Mouse (Mus musculus) hindbrain, postnatal 0 days (tissue): ENCODE measurements around the gene Adcy10. TPM values are rescaled to one million over a fixed set of nuclear protein-coding genes. Genes with fewer than 3 reads are reported as not detected.

ENCODE experiments used
- ATAC-seq: fragments of 200-750 bp; cut with Nextera tagmentation; 2 replicates; pipeline ENCODE4 v1.8.0; 2017; ENCODE audit warnings: mild to moderate bottlenecking, moderate TSS enrichment, moderate library complexity
- DNase-seq: peaks from one replicate; pipeline ENCODE4 v3.0.0-alpha.2; 2015; ENCODE audit warnings: low spot score
- H3K27ac ChIP-seq: fragments of 300-500 bp; sonication (generic); 2 replicates; pipeline ENCODE4 v1.5.1; 2014; ENCODE audit warnings: mild to moderate bottlenecking
- H3K27me3 ChIP-seq: fragments of 300-500 bp; sonication (generic); 2 replicates; pipeline ENCODE4 v1.6.1; 2014; ENCODE audit warnings: low read length, mixed read lengths; ENCODE audit not compliant: insufficient read depth
- H3K36me3 ChIP-seq: fragments of 300-500 bp; sonication (generic); 2 replicates; pipeline ENCODE4 v1.6.1; 2014; ENCODE audit warnings: low read length, mixed read lengths; ENCODE audit not compliant: insufficient read depth
- H3K4me1 ChIP-seq: fragments of 300-500 bp; sonication (generic); 2 replicates; pipeline ENCODE4 v1.6.1; 2014; ENCODE audit warnings: antibody characterized with exemption, low read length, mixed read lengths; ENCODE audit not compliant: insufficient read depth
- H3K4me2 ChIP-seq: fragments of 300-500 bp; sonication (generic); 2 replicates; pipeline ENCODE4 v1.6.1; 2014; ENCODE audit warnings: low read depth, mild to moderate bottlenecking, low read length, moderate library complexity, mixed read lengths
- H3K4me3 ChIP-seq: fragments of 300-500 bp; sonication (generic); 2 replicates; pipeline ENCODE4 v1.5.1; 2014; ENCODE audit warnings: low read length
- H3K9ac ChIP-seq: fragments of 300-500 bp; sonication (generic); replicated peaks from 2 replicates; pipeline ENCODE4 v1.6.1; 2014; ENCODE audit warnings: mild to moderate bottlenecking, low read length, moderate library complexity, mixed read lengths
- H3K9me3 ChIP-seq: fragments of 300-500 bp; sonication (generic); 2 replicates; pipeline ENCODE4 v1.6.1; 2016; ENCODE audit warnings: low read length, mixed read lengths
- CTCF ChIP-seq: IDR thresholded peaks from 2 replicates; pipeline ENCODE4 v1.5.1; 2016; ENCODE audit warnings: antibody characterized with exemption, control low read depth, low read depth
- WGBS: fragments of 180-500 bp; shearing (Covaris S2); extraction: QIAGEN DNeasy Blood & Tissue Kit; methylation state at CpG from one replicate; pipeline ENCODE4 v1.1.7; 2014; 5-methylcytosine and 5-hydroxymethylcytosine counted together
- polyA plus RNA-seq: library from polyadenylated mRNA; unstranded; fragments of >200 nt; fragmentation: Nextera tagmentation; extraction: Ambion mirVana; gene quantifications from 2 replicates; pipeline ENCODE4 v1.2.1, GENCODE M21; 2015
- total RNA-seq: library from RNA; depleted of rRNA; stranded (reverse); fragments of >200 nt; gene quantifications from 2 replicates; pipeline ENCODE4 v1.2.3, GENCODE M21; 2014

Gene Adcy10
- total and polyA plus RNA-seq, 2 experiments from 2014 or later = 0.06 to 0.78 TPM

DNA sequence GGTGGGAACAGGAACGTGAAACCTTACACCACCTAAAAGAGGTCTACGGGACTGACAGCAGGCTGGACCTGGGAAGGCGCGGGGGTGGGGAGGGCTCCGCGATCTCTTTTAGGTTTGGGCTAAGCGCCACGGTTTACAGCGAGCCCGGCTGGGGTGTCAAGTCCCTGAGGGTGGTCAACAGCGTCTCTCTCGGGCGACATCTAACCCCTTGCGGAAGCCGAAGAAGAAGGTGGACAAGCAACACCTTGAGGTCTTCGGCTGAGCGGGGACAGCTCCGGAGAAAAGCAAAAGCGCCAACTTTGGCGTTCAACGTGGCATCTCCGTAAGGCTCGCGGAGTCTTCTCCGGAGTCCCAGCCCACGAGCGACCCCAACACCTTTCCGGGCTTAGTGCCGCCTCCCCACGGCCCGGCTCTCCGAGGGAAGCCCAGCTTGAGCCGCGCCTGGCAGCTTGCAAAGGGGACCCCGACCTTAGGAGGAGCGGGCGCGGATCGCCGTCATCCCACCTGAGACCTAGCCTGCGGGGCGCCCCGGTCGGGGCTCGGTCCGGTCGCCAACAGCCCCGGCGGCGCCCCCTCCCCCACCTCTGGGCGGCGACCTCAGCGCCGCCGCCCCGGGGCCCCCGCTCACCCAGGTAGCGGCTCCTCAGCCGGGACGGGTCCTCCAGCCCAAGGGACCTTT lies 25.3 kb upstream of the Adcy10 start:
- Histone ChIP-seq H3K27ac (peak overlapping the region; percentile 95), H3K4me2 (peak overlapping the region; percentile 90), H3K4me3 (peak overlapping the region; percentile 93), H3K9me3 (no peaks in the 10 kb centered on the region), H3K9ac (peak overlapping the region; percentile 85), H3K4me1 (peaks cover 5% of the 10 kb centered on the region; the same call in 1 of the 2 replicates), H3K36me3 (no peaks in the 10 kb centered on the region), H3K27me3 (no peaks in the 10 kb centered on the region)
- ATAC-seq = no peak
- peak; percentile 42 for DNase-seq
- TF ChIP-seq CTCF = no peak
- under 1% methylated on average over 58 of the region's 60 CpGs for WGBS

DNA sequence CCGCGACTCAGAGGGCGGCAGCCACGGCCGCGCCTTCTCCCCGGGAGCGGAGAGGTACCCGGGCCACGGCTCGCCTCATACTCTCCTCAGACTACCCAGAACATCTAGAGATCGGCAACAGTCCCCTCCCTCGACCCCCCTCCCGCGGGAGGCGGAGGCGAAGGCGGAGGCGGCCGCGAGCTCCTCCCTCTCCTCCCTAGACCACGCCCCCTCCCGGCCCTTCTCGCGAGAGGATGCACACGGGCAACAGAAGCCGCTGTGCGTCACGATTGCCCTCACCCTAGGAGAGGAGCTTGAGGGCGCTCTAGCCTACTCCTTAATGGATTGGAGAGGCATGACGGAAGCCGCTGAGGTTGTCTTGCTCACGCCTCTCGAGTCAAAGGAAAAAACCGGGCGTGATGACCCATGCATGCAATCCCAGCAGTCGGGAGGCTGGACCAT lies 24.6 kb upstream of the Adcy10 start, which contains the start of the genes Dcaf6 and Mpc2:
Dcaf6 (minus strand) TSS at position 116 of the 441 bp plus-strand sequence.
Mpc2 (plus strand) TSS at position 278 of the 441 bp plus-strand sequence.
- Histone ChIP-seq H3K4me3 (peak within 1 kb of the TSS; percentile 93), H3K27me3 (no peaks in the 10 kb centered on the region), H3K4me2 (peak within 1 kb of the TSS; percentile 90), H3K9ac (peak within 1 kb of the TSS; percentile 85), H3K27ac (peak within 1 kb of the TSS; percentile 95), H3K4me1 (peaks cover 5% of the 10 kb centered on the region; the same call in 1 of the 2 replicates), H3K9me3 (no peaks in the 10 kb centered on the region), H3K36me3 (no peaks in the 10 kb centered on the region)
- DNase-seq (peak; percentile 99), ATAC-seq (peak; percentile 95)
- 1% methylated on average over 32 of the region's 37 CpGs for WGBS
- peak; percentile 50; the same call in 1 of the 2 replicates for TF ChIP-seq CTCF

DNA sequence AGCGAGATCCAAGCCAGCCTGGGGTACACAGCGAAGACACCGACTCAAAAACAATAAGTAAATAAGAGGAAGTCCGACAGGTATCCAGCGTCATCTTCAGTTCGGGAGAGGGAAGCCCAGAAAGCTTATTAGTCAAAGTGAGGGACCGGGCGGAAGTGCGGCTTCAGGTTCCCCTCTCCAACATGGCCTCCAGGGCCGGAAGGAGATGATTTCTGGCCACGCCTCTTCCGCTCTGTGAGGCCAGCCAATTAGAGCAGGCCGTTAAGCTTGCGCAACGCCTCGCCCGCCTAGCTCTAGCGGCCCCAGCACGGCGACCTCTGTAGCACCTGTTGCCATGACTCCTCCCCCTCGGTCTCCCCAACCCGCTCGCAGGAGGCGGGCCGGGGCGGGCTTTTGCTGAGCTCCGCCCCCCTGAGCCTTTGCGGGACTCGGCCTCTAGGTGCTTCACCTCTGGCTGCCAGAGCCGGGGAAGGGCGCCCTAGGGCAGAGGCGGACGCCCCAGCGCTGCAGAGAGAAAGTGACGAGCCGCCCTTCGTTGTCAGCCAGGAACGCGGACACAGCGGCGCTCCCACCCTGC lies 24.1 kb upstream of the Adcy10 start:
- peak; percentile 98 for ATAC-seq
- WGBS = under 1% methylated on average over 38 of the region's 41 CpGs
- peak; percentile 58 for TF ChIP-seq CTCF
- Histone ChIP-seq H3K27ac (peak overlapping the region; percentile 95), H3K9ac (peak overlapping the region; percentile 85), H3K36me3 (no peaks in the 10 kb centered on the region), H3K4me1 (peaks cover 5% of the 10 kb centered on the region; the same call in 1 of the 2 replicates), H3K9me3 (no peaks in the 10 kb centered on the region), H3K4me3 (peak overlapping the region; percentile 93), H3K4me2 (peak overlapping the region; percentile 87), H3K27me3 (no peaks in the 10 kb centered on the region)
- peak; percentile 99 for DNase-seq

DNA sequence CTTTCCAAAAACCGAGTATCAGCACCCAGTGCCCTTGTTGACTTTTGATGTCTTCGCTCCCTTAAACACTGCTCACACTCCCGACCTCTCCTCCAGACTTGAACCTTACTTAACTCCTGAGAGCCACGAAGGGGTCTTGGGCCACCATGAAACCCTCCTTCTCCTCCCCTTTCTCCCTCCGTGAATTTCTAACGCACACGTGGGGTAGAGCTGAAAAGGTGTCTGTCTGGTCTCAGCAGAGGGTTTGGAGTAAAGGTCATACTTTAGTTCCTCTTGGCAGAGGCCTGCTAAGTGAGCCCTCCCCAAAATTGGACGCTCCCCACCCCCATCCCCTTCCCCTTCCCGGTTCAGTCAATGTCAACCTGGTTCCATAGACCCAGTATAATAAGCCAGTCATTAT lies 23.3 kb upstream of the Adcy10 start:
- Histone ChIP-seq H3K4me3 (peak overlapping the region; percentile 93), H3K27ac (peak overlapping the region; percentile 95), H3K9ac (peak overlapping the region; percentile 74), H3K36me3 (no peaks in the 10 kb centered on the region), H3K27me3 (no peaks in the 10 kb centered on the region), H3K4me2 (peak overlapping the region; percentile 87), H3K9me3 (no peaks in the 10 kb centered on the region), H3K4me1 (peaks cover 5% of the 10 kb centered on the region; the same call in 1 of the 2 replicates)
- ATAC-seq (no peak), DNase-seq (no peak)
- no peak for TF ChIP-seq CTCF
- WGBS = 3% methylated on average over 9 of the region's 9 CpGs

DNA sequence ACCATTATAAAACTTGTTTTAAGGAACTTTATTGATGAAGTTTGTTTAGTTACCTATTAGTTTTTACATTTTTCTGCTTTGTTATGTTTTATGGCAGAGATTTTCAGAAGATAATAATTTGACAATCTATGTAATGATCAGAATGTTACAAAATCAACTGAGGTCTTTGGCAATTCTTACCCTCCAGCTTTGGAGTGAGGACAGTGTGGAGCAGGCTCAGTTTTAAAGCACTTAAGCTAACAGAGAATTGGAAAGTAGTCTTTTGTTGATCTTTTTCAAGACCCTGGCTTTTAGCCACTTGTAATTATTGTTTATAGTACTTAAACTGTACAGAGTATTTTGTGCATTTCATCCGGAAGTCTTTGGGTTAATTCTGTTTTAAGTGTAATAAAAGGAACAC lies 22.1 kb upstream of the Adcy10 start:
- no peaks in the 10 kb centered on the region for H3K27me3 ChIP-seq
- no peak for TF ChIP-seq CTCF
- DNase-seq (no peak), ATAC-seq (no peak)
- peaks cover 5% of the 10 kb centered on the region; the same call in 1 of the 2 replicates for H3K4me1 ChIP-seq
- H3K4me2 ChIP-seq = no peak overlapping the region
- no peak overlapping the region for H3K9ac ChIP-seq
- 80% methylated on average over 1 of the region's 1 CpGs for WGBS
- no peak overlapping the region for H3K27ac ChIP-seq
- no peak overlapping the region for H3K4me3 ChIP-seq
- H3K9me3 ChIP-seq = no peaks in the 10 kb centered on the region
- H3K36me3 ChIP-seq = no peaks in the 10 kb centered on the region

DNA sequence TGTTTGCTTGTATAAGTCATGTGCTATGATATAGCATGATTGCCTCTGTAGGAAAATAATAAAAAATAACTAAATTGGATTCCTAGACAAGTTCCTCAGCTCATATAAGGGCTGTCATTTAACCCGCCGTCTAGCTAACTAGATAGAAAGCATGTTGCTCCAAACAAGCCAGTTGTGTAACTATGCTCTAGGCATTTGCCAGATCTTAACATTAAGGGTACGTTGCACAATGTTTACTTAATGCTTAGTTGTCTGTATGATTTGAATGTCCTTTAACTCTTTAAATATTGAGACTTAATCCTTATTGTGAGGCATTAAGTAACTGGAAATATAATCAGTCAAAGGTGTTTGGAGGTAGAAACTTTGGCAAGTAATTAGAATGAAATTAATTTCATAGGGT lies 20.4 kb upstream of the Adcy10 start:
- ATAC-seq (no peak), DNase-seq (no peak)
- 94% methylated on average over 3 of the region's 3 CpGs for WGBS
- no peak overlapping the region for H3K27ac ChIP-seq
- H3K9me3 ChIP-seq = no peaks in the 10 kb centered on the region
- no peaks in the 10 kb centered on the region for H3K27me3 ChIP-seq
- H3K4me2 ChIP-seq = no peak overlapping the region
- no peaks in the 10 kb centered on the region for H3K36me3 ChIP-seq
- no peak overlapping the region for H3K4me3 ChIP-seq
- H3K4me1 ChIP-seq = peaks cover 5% of the 10 kb centered on the region; the same call in 1 of the 2 replicates
- H3K9ac ChIP-seq = no peak overlapping the region
- no peak for TF ChIP-seq CTCF
